Mouse (Mus musculus): ENCODE data around the gene Stard3nl. TPM values are rescaled to one million over a fixed set of nuclear protein-coding genes. Genes with fewer than 3 reads are reported as not detected.

The Stard3nl gene
- polyA plus RNA-seq, 1 experiment from 2014 or later = 84.6 TPM

DNA sequence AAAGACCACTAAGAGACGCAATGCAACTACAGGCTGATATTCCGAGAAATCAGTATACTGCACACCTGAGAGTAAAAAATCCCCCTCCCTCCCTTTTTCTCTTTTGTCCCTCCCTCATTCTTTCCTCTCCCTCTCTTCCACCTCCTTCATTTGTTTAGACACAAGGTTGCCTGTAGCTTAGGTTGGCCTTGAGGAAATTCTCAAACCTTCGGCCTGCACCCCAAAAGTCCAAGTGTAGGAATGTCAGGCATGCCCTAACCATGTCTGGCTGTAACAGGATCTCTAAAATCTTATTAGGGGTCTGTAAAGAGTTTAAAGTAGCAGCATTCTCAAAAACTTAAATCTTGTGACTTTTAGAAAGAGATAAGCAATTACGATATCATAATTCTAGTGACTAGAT is 10.4 kb downstream of the Stard3nl start:
- Histone ChIP-seq H3K27me3 (ENCODE audit: control insufficient read depth, insufficient read depth, low read length) (no peaks in the 10 kb centered on the region), H3K9ac (ENCODE audit: low read length) (no peak overlapping the region), H3K9me3 (ENCODE audit: control insufficient read depth, low read length) (no peaks in the 10 kb centered on the region), H3K36me3 (ENCODE audit: control insufficient read depth, insufficient read depth, low read length) (no peaks in the 10 kb centered on the region), H3K4me2 (ENCODE audit: low read length) (no peak overlapping the region), H3K4me1 (ENCODE audit: control insufficient read depth in 2 of 2, insufficient read depth in 2 of 2, low read length in 2 of 2) (peaks cover 0 to 4% of the 10 kb centered on the region in 2 experiments; a peak in 1 of 4 replicates), H3K27ac (replicated peaks in 1 of 2; ENCODE audit: control insufficient read depth in 1 of 2, insufficient read depth in 1 of 2, low read depth in 2 of 2, low read length in 2 of 2) (no peak overlapping the region), H3K4me3 (ENCODE audit: control insufficient read depth in 1 of 2, insufficient read depth in 1 of 2, low read depth in 1 of 2, low read length in 2 of 2) (no peak overlapping the region)
- no peak for ATAC-seq (ENCODE audit: insufficient number of reproducible peaks, insufficient read depth, low FRiP score, low read depth)
- WGBS = 91% methylated on average over 4 of the region's 4 CpGs

GRCm38 (mm10) chr13:19381112-19381828 is 14.3 kb downstream of the Stard3nl start:
- ATAC-seq (ENCODE audit: insufficient number of reproducible peaks, insufficient read depth, low FRiP score, low read depth) = no peak
- Histone ChIP-seq H3K4me2 (ENCODE audit: low read length) (no peak overlapping the region), H3K27me3 (ENCODE audit: control insufficient read depth, insufficient read depth, low read length) (no peaks in the 10 kb centered on the region), H3K9ac (ENCODE audit: low read length) (no peak overlapping the region), H3K9me3 (ENCODE audit: control insufficient read depth, low read length) (no peaks in the 10 kb centered on the region), H3K4me3 (ENCODE audit: control insufficient read depth in 1 of 2, insufficient read depth in 1 of 2, low read depth in 1 of 2, low read length in 2 of 2) (no peak overlapping the region), H3K4me1 (ENCODE audit: control insufficient read depth in 2 of 2, insufficient read depth in 2 of 2, low read length in 2 of 2) (peaks cover 0 to 4% of the 10 kb centered on the region in 2 experiments; a peak in 1 of 4 replicates), H3K36me3 (ENCODE audit: control insufficient read depth, insufficient read depth, low read length) (peaks cover 2% of the 10 kb centered on the region; the same call in 1 of the 2 replicates), H3K27ac (replicated peaks in 1 of 2; ENCODE audit: control insufficient read depth in 1 of 2, insufficient read depth in 1 of 2, low read depth in 2 of 2, low read length in 2 of 2) (no peak overlapping the region)
- 76% methylated on average over 9 of the region's 9 CpGs for WGBS

DNA sequence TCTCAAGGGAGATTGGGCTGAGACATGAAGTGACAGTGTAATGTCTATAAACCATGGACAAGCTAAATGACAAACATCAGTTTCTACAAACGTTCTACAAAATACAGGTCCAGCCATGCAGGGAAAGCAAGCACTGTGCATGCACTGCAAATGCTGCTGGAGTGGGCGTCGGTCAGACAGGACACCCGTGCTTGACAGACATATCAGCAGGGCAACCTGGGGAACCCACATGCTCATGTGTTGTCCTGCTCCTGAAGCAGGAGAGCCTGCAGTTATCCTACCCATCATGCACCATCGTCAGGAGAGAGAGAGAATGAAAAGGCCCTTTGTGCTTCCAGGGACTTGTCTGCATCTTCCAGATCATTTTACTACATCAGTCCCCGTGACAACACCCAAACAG is 16.3 kb downstream of the Stard3nl start:
- Histone ChIP-seq H3K4me3 (ENCODE audit: control insufficient read depth in 1 of 2, insufficient read depth in 1 of 2, low read depth in 1 of 2, low read length in 2 of 2) (no peak overlapping the region), H3K4me1 (ENCODE audit: control insufficient read depth in 2 of 2, insufficient read depth in 2 of 2, low read length in 2 of 2) (peaks cover 0 to 4% of the 10 kb centered on the region in 2 experiments; a peak in 1 of 4 replicates), H3K4me2 (ENCODE audit: low read length) (no peak overlapping the region), H3K9me3 (ENCODE audit: control insufficient read depth, low read length) (no peaks in the 10 kb centered on the region), H3K27me3 (ENCODE audit: control insufficient read depth, insufficient read depth, low read length) (no peaks in the 10 kb centered on the region), H3K27ac (replicated peaks in 1 of 2; ENCODE audit: control insufficient read depth in 1 of 2, insufficient read depth in 1 of 2, low read depth in 2 of 2, low read length in 2 of 2) (no peak overlapping the region), H3K9ac (ENCODE audit: low read length) (no peak overlapping the region), H3K36me3 (ENCODE audit: control insufficient read depth, insufficient read depth, low read length) (peaks cover 18% of the 10 kb centered on the region; the same call in 1 of the 2 replicates)
- no peak for ATAC-seq (ENCODE audit: insufficient number of reproducible peaks, insufficient read depth, low FRiP score, low read depth)
- WGBS = 67% methylated on average over 6 of the region's 6 CpGs

DNA sequence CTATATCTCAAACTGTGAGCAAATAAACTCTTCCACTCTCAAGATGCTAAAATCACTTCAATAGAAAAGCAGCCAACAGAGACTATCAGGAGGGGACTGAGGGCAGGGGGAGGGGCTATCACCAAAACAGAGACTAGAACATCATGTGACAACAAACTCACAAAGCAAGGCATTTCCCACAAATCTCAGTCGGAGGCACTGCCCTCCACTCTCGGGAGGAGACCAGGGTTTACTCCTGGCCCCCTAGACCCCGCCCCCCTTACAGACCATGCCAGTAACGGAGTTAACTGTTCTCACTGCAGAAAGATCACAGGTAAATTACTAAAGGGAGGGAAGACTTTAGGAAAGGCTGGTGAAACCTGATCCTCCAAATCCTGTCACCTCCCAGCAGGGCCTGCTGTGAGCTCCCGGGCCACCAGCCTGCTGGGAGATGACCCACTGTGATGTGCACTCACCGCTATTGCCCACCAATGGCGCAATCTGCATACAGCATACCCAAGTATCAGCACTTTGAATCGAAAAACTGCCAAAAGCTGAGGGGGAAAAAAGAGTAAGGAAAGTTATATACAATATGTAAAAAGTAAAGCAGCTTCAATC is 23.4 kb downstream of the Stard3nl start:
- Histone ChIP-seq H3K27me3 (ENCODE audit: control insufficient read depth, insufficient read depth, low read length) (no peaks in the 10 kb centered on the region), H3K27ac (replicated peaks in 1 of 2; ENCODE audit: control insufficient read depth in 1 of 2, insufficient read depth in 1 of 2, low read depth in 2 of 2, low read length in 2 of 2) (no peak overlapping the region), H3K36me3 (ENCODE audit: control insufficient read depth, insufficient read depth, low read length) (peaks cover 72% of the 10 kb centered on the region), H3K9me3 (ENCODE audit: control insufficient read depth, low read length) (no peaks in the 10 kb centered on the region), H3K4me3 (ENCODE audit: control insufficient read depth in 1 of 2, insufficient read depth in 1 of 2, low read depth in 1 of 2, low read length in 2 of 2) (no peak overlapping the region), H3K4me1 (ENCODE audit: control insufficient read depth in 2 of 2, insufficient read depth in 2 of 2, low read length in 2 of 2) (0 out of 4 replicates have a peak, but pooled peaks cover 2 to 4% of the 10 kb centered on the region in 2 experiments), H3K9ac (ENCODE audit: low read length) (no peak overlapping the region), H3K4me2 (ENCODE audit: low read length) (no peak overlapping the region)
- WGBS = 31% methylated on average over 8 of the region's 8 CpGs
- no peak for ATAC-seq (ENCODE audit: insufficient number of reproducible peaks, insufficient read depth, low FRiP score, low read depth)

DNA sequence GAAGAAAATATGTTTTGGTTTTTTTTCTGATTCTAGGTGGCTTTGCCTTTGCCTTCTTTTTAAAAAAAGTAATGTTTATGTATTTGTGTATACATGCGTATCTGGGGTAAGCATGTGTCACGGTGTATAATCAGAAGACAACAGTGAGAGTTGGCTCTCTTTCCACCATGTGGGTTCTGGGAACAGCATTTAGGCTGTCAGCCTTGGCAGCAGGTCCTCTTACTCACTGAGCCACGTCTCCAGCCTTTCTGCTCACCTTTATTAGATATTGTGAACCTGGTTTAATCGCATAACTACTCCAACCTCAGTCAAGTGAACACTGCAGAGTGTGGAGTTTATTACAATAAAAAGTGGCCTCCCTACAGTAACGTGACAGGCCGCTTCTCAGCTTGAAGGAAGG is 26.8 kb downstream of the Stard3nl start:
- Histone ChIP-seq H3K27ac (replicated peaks in 1 of 2; ENCODE audit: control insufficient read depth in 1 of 2, insufficient read depth in 1 of 2, low read depth in 2 of 2, low read length in 2 of 2) (no peak overlapping the region), H3K9me3 (ENCODE audit: control insufficient read depth, low read length) (no peaks in the 10 kb centered on the region), H3K4me1 (ENCODE audit: control insufficient read depth in 2 of 2, insufficient read depth in 2 of 2, low read length in 2 of 2) (0 out of 4 replicates have a peak, but pooled peaks cover 0 to 2% of the 10 kb centered on the region in 2 experiments), H3K4me3 (ENCODE audit: control insufficient read depth in 1 of 2, insufficient read depth in 1 of 2, low read depth in 1 of 2, low read length in 2 of 2) (no peak overlapping the region), H3K27me3 (ENCODE audit: control insufficient read depth, insufficient read depth, low read length) (no peaks in the 10 kb centered on the region), H3K4me2 (ENCODE audit: low read length) (no peak overlapping the region), H3K36me3 (ENCODE audit: control insufficient read depth, insufficient read depth, low read length) (peaks cover 74% of the 10 kb centered on the region), H3K9ac (ENCODE audit: low read length) (no peak overlapping the region)
- WGBS = 94% methylated on average over 6 of the region's 6 CpGs
- no peak for ATAC-seq (ENCODE audit: insufficient number of reproducible peaks, insufficient read depth, low FRiP score, low read depth)

DNA sequence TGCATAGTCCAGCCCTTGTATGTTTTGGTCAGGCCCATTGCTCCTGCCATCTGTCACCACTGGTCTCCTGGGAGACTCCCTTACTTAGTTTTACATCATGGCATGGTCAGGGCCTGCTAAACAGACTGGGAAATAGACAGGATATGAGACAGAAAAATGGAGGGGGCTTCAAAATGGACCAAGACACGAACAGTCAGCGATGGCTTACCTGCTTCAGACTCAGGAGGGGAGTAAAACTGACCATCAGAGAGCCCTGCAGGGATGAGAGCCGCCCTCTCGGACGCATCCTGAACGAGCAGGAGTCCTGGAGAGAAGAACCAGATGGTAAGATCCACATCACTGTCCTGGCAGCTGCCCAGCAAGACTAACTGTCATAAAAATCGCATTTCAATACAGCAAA is 28.1 kb downstream of the Stard3nl start:
- H3K9me3 ChIP-seq (ENCODE audit: control insufficient read depth, low read length) = no peaks in the 10 kb centered on the region
- H3K4me2 ChIP-seq (ENCODE audit: low read length) = no peak overlapping the region
- 80% methylated on average over 7 of the region's 7 CpGs for WGBS
- H3K36me3 ChIP-seq (ENCODE audit: control insufficient read depth, insufficient read depth, low read length) = peaks cover 69% of the 10 kb centered on the region
- no peak overlapping the region for H3K9ac ChIP-seq (ENCODE audit: low read length)
- no peak overlapping the region for H3K27ac ChIP-seq (replicated peaks in 1 of 2; ENCODE audit: control insufficient read depth in 1 of 2, insufficient read depth in 1 of 2, low read depth in 2 of 2, low read length in 2 of 2)
- 0 out of 4 replicates have a peak, but pooled peaks cover 0 to 2% of the 10 kb centered on the region in 2 experiments for H3K4me1 ChIP-seq (ENCODE audit: control insufficient read depth in 2 of 2, insufficient read depth in 2 of 2, low read length in 2 of 2)
- ATAC-seq (ENCODE audit: insufficient number of reproducible peaks, insufficient read depth, low FRiP score, low read depth) = no peak
- H3K27me3 ChIP-seq (ENCODE audit: control insufficient read depth, insufficient read depth, low read length) = no peaks in the 10 kb centered on the region
- H3K4me3 ChIP-seq (ENCODE audit: control insufficient read depth in 1 of 2, insufficient read depth in 1 of 2, low read depth in 1 of 2, low read length in 2 of 2) = no peak overlapping the region

DNA sequence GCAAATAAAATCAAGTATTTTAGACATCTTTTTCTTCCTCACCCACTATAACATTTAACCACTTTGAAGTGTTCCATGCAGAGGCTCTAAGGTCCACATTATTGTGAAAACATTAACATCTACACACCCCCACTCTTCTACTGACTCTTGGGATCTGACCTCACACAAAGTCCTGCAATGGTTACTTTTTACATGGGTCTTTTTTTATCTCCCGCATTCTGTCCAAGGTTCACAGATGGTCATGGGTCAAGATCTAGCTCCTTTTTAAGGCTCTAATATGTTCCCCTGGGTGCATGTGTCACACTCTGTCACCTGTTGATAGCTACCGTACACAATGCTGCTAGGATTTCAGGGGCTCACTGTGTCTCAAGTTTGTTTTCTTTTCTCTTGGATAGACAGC is 28.7 kb downstream of the Stard3nl start:
- WGBS = 84% methylated on average over 2 of the region's 2 CpGs
- Histone ChIP-seq H3K36me3 (ENCODE audit: control insufficient read depth, insufficient read depth, low read length) (peaks cover 63% of the 10 kb centered on the region), H3K4me3 (ENCODE audit: control insufficient read depth in 1 of 2, insufficient read depth in 1 of 2, low read depth in 1 of 2, low read length in 2 of 2) (no peak overlapping the region)

More for the DNA sequence above, 28.7 kb downstream of the Stard3nl start:
- no peak overlapping the region for H3K27ac ChIP-seq (replicated peaks in 1 of 2; ENCODE audit: control insufficient read depth in 1 of 2, insufficient read depth in 1 of 2, low read depth in 2 of 2, low read length in 2 of 2)
- no peaks in the 10 kb centered on the region for H3K9me3 ChIP-seq (ENCODE audit: control insufficient read depth, low read length)
- H3K9ac ChIP-seq (ENCODE audit: low read length) = no peak overlapping the region
- no peaks in the 10 kb centered on the region for H3K27me3 ChIP-seq (ENCODE audit: control insufficient read depth, insufficient read depth, low read length)
- 0 out of 4 replicates have a peak, but pooled peaks cover 0 to 2% of the 10 kb centered on the region in 2 experiments for H3K4me1 ChIP-seq (ENCODE audit: control insufficient read depth in 2 of 2, insufficient read depth in 2 of 2, low read length in 2 of 2)
- no peak for ATAC-seq (ENCODE audit: insufficient number of reproducible peaks, insufficient read depth, low FRiP score, low read depth)
- H3K4me2 ChIP-seq (ENCODE audit: low read length) = no peak overlapping the region
